Mouse (Mus musculus): Measurements from ENCODE around the gene Trim33. TPM values are rescaled to one million over a fixed set of nuclear protein-coding genes. Genes with fewer than 3 reads are reported as not detected.

Trim33 gene
- polyA plus RNA-seq, 1 experiment from 2014 or later, result 42.6 TPM

- H3K36me3 ChIP-seq, result no peaks in the 10 kb centered on the region
- no peaks in the 10 kb centered on the region for H3K9me3 ChIP-seq (replicated peaks)
- H3K4me3 ChIP-seq, result no peak overlapping the region
- H3K4me1 ChIP-seq, result peaks cover 13% of the 10 kb centered on the region
- 87% methylated on average over 11 of the region's 11 CpGs for WGBS
- H3K9ac ChIP-seq, result no peak overlapping the region
- no peak overlapping the region for H3K27ac ChIP-seq
- no peaks in the 10 kb centered on the region; the same call in 1 of the 2 replicates for H3K27me3 ChIP-seq
- no peak for ATAC-seq (ENCODE audit: low FRiP score)
- H3K4me2 ChIP-seq (replicated peaks), result no peak overlapping the region
Observed at GRCm38 (mm10) chr3:103405871-103406765, 127.0 kb downstream of the Trim33 start.

Other genes with a start within 250 kb of the Trim33 start
- 124 and 127 TPM in 2 replicates for gene Nras, start 221.0 kb upstream of the Trim33 start, polyA plus RNA-seq (2016; fragmentation: Nextera tagmentation; extraction: Ambion mirVana)
- gene Ampd1, start 205.3 kb upstream of the Trim33 start, polyA plus RNA-seq (2016; fragmentation: Nextera tagmentation; extraction: Ambion mirVana), result 0.48 TPM in 1 of 2 replicates, not detected in the other
- gene Dennd2c, start 176.7 kb upstream of the Trim33 start, polyA plus RNA-seq (2016; fragmentation: Nextera tagmentation; extraction: Ambion mirVana), result 3.6 and 4.3 TPM in 2 replicates
- 226 and 235 TPM in 2 replicates for gene Bcas2, start 107.6 kb upstream of the Trim33 start, polyA plus RNA-seq (2016; fragmentation: Nextera tagmentation; extraction: Ambion mirVana)

Data from hindbrain, embryonic 12.5 days (tissue).